Mouse (Mus musculus) heart, postnatal 0 days (tissue): ENCODE data around the gene Myh3. TPM values are rescaled to one million over a fixed set of nuclear protein-coding genes. Genes with fewer than 3 reads are reported as not detected.

Experiments used
- ATAC-seq: fragments of 200-750 bp; cut with Nextera tagmentation; 2 replicates; pipeline ENCODE4 v1.8.0; 2017; ENCODE audit warnings: low read depth, moderate number of reproducible peaks, moderate library complexity; ENCODE audit not compliant: insufficient read depth
- DNase-seq: peaks from one replicate; pipeline ENCODE4 v3.0.0-alpha.2; 2016; ENCODE audit warnings: low spot score
- H3K27ac ChIP-seq: fragments of 300-500 bp; sonication (generic); 2 replicates; pipeline ENCODE4 v1.5.1; 2014; ENCODE audit warnings: low read depth, mild to moderate bottlenecking
- H3K27me3 ChIP-seq: fragments of 300-500 bp; sonication (generic); 2 replicates; pipeline ENCODE4 v1.6.1; 2014; ENCODE audit warnings: low read length, mixed read lengths; ENCODE audit not compliant: control insufficient read depth, insufficient read depth
- H3K36me3 ChIP-seq: fragments of 300-500 bp; sonication (generic); replicated peaks from 2 replicates; pipeline ENCODE4 v1.6.1; 2014; ENCODE audit warnings: low read length, mixed read lengths; ENCODE audit not compliant: control insufficient read depth, insufficient read depth
- H3K4me1 ChIP-seq: fragments of 300-500 bp; sonication (generic); 2 replicates; pipeline ENCODE4 v1.6.1; 2014; ENCODE audit warnings: antibody characterized with exemption; ENCODE audit not compliant: control insufficient read depth, insufficient read depth
- H3K4me2 ChIP-seq: fragments of 300-500 bp; sonication (generic); 2 replicates; pipeline ENCODE4 v1.6.1; 2014; ENCODE audit warnings: low read depth, mild to moderate bottlenecking, low read length, moderate library complexity
- H3K4me3 ChIP-seq: fragments of 300-500 bp; sonication (generic); 2 replicates; pipeline ENCODE4 v1.5.1; 2014; ENCODE audit warnings: low read depth, low read length
- H3K9ac ChIP-seq: fragments of 300-500 bp; sonication (generic); replicated peaks from 2 replicates; pipeline ENCODE4 v1.6.1; 2014; ENCODE audit warnings: low read depth, low read length, mixed read lengths
- H3K9me3 ChIP-seq: fragments of 300-500 bp; sonication (generic); replicated peaks from 2 replicates; pipeline ENCODE4 v1.6.1; 2016; ENCODE audit warnings: low read length; ENCODE audit not compliant: control insufficient read depth
- CTCF ChIP-seq: IDR thresholded peaks from 2 replicates; pipeline ENCODE4 v1.5.1; 2016; ENCODE audit warnings: antibody characterized with exemption, control low read depth, low read depth
- EP300 ChIP-seq: IDR thresholded peaks from 2 replicates; pipeline ENCODE4 v1.6.1; 2016; ENCODE audit warnings: antibody characterized with exemption, low read depth
- WGBS: fragments of 180-500 bp; shearing (Covaris S2); extraction: QIAGEN DNeasy Blood & Tissue Kit; methylation state at CpG from one replicate; pipeline ENCODE4 v1.1.7; 2014; 5-methylcytosine and 5-hydroxymethylcytosine counted together
- polyA plus RNA-seq: library from polyadenylated mRNA; unstranded; fragments of >200 nt; fragmentation: Nextera tagmentation; extraction: Ambion mirVana; gene quantifications from 2 replicates; pipeline ENCODE4 v1.2.1, GENCODE M21; 2015
- total RNA-seq: library from RNA; depleted of rRNA; stranded (reverse); fragments of >200 nt; gene quantifications from 2 replicates; pipeline ENCODE4 v1.2.3, GENCODE M21; 2014; ENCODE audit warnings: low replicate concordance

Myh3 gene
- total and polyA plus RNA-seq, 2 experiments from 2014 or later: 0.01 TPM; not detected in 1

- WGBS: 50% methylated on average over 6 of the region's 6 CpGs
Observed at GRCm38 (mm10) chr11:67141031-67141430, 62.9 kb downstream of the Myh3 start.

GRCm38 (mm10) chr11:67142047-67142446, 63.9 kb downstream of the Myh3 start:
- WGBS: 72% methylated on average over 4 of the region's 4 CpGs
- DNase-seq (no peak), ATAC-seq (no peak)
- TF ChIP-seq CTCF: no peak
- H3K9me3 ChIP-seq: no peaks in the 10 kb centered on the region
- H3K4me1 ChIP-seq: no peaks in the 10 kb centered on the region
- H3K36me3 ChIP-seq: no peaks in the 10 kb centered on the region
- H3K9ac ChIP-seq: no peak overlapping the region
- no peak overlapping the region for H3K4me2 ChIP-seq
- H3K27ac ChIP-seq: no peak overlapping the region
- H3K4me3 ChIP-seq: no peak overlapping the region
- H3K27me3 ChIP-seq: no peaks in the 10 kb centered on the region

More at GRCm38 (mm10) chr11:67141031-67141430, 62.9 kb downstream of the Myh3 start:
- no peak for ATAC-seq
- H3K9ac ChIP-seq: no peak overlapping the region
- H3K9me3 ChIP-seq: no peaks in the 10 kb centered on the region
- H3K36me3 ChIP-seq: no peaks in the 10 kb centered on the region
- no peaks in the 10 kb centered on the region for H3K4me1 ChIP-seq
- TF ChIP-seq CTCF (no peak), EP300 (no peak)
- H3K4me2 ChIP-seq: no peak overlapping the region
- H3K4me3 ChIP-seq: no peak overlapping the region
- H3K27ac ChIP-seq: no peak overlapping the region
- H3K27me3 ChIP-seq: no peaks in the 10 kb centered on the region
- DNase-seq: no peak

GRCm38 (mm10) chr11:67143065-67143464, 65.0 kb downstream of the Myh3 start:
- H3K4me3 ChIP-seq: no peak overlapping the region
- DNase-seq: no peak
- no peaks in the 10 kb centered on the region for H3K4me1 ChIP-seq
- no peaks in the 10 kb centered on the region for H3K36me3 ChIP-seq
- no peak overlapping the region for H3K9ac ChIP-seq
- no peak for ATAC-seq
- H3K27ac ChIP-seq: no peak overlapping the region
- TF ChIP-seq CTCF: no peak
- no peak for TF ChIP-seq EP300
- no peaks in the 10 kb centered on the region for H3K27me3 ChIP-seq
- no peaks in the 10 kb centered on the region for H3K9me3 ChIP-seq
- WGBS: 77% methylated on average over 5 of the region's 5 CpGs
- no peak overlapping the region for H3K4me2 ChIP-seq

DNA sequence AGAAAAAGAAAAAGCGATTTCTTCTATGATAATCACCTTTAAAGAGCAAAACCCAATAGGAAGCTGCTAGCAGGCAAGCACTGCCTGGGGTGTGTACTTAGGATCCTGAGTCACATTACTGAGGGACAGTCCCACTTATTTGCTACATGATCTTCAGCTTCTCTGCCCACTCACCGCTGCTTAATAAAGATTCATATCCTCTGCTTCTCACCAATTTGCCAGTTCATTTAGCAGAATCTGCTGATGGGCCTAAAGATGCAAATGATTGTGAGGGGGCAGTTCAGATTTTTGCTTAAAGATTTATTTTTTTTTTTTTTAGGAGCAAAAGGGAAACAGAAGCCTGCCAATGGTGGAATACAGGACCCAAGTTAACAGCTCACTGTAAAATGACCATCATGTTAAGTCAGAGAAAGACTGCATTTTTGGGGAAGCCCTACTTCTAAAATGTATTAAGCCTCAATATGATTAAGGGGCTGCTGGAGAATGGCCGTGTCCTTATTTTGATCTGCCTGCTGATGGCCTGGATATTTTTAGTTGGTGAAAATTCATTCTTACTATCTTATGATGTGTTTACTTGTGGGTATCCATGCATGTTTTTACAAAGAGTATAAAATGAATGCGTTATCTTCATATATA, 65.9 kb downstream of the Myh3 start:
- no peaks in the 10 kb centered on the region for H3K4me1 ChIP-seq
- H3K27me3 ChIP-seq: no peaks in the 10 kb centered on the region
- DNase-seq (no peak), ATAC-seq (no peak)
- no peaks in the 10 kb centered on the region for H3K36me3 ChIP-seq
- no peak for TF ChIP-seq EP300
- no peak for TF ChIP-seq CTCF
- H3K27ac ChIP-seq: no peak overlapping the region
- WGBS: 87% methylated on average over 4 of the region's 4 CpGs
- no peak overlapping the region for H3K9ac ChIP-seq
- H3K4me3 ChIP-seq: no peak overlapping the region
- H3K4me2 ChIP-seq: no peak overlapping the region
- no peaks in the 10 kb centered on the region for H3K9me3 ChIP-seq

DNA sequence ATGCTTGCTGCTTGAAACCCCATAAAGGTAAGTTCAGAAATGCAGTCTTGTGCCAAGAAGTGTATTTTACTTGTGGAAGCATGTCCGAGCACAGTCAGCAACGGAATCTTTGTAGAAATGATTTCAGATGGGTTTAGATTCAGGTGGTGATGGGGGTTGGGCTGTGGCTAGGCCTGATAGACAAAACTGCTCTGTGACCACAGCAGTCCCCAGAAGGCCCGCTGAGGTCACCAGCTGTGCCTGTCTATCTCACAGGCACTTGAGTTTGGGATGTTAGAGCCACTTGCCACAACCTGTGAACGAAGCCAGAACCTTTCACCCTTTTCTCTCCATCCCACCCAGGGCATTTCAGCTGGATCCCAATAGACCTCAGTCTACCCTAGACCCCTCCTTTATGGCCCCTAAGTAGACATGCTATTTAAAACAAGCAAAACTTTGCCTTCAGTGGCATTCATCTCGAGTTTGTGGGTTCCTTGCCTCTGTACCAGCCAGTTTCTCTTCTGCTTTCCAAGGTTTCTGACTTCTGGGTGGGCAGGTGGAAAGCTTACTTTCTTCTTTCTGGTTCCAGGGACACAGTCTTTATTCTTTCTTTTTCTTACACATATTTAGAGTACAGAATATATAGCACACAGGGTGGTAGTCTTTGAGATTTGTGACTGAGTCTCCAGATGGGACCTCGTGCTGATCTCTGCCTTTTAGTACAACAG, 66.6 kb downstream of the Myh3 start:
- WGBS: 49% methylated on average over 6 of the region's 6 CpGs
- H3K36me3 ChIP-seq: no peaks in the 10 kb centered on the region
- H3K27ac ChIP-seq: no peak overlapping the region
- no peak overlapping the region for H3K9ac ChIP-seq
- ATAC-seq: no peak
- no peak for DNase-seq
- TF ChIP-seq EP300: no peak
- no peak for TF ChIP-seq CTCF
- H3K4me1 ChIP-seq: no peaks in the 10 kb centered on the region
- H3K4me3 ChIP-seq: no peak overlapping the region
- no peaks in the 10 kb centered on the region for H3K9me3 ChIP-seq
- H3K27me3 ChIP-seq: no peaks in the 10 kb centered on the region
- H3K4me2 ChIP-seq: no peak overlapping the region
